Mouse (Mus musculus): ENCODE data around the gene Adamtsl2.

Adamtsl2 gene

DNA sequence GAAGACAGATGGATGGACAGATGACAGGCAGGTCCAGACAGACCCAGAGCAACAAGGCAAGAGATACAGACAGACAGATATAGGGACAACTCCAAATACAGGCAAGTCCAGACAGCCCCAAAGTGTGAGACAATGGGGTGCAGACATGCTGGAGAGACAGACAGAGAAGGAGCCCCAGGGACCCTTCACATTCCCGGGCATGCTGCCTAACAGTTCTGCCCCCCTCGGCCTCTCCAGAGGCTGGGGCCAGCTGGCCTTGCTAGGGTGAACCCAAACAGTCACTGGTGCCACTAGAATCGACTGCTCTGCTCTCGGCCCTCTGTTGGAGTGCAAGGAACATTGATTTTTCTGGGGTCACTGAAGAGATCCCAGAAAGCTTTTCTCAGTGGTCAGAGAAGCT is 39.3 kb downstream of the Adamtsl2 start:
- no peak for DNase-seq (ENCODE audit: low spot score in 2 of 2)

GRCm38 (mm10) chr2:27119766-27120165 is 40.6 kb downstream of the Adamtsl2 start:
- DNase-seq (ENCODE audit: low spot score in 2 of 2) = no peak

DNA sequence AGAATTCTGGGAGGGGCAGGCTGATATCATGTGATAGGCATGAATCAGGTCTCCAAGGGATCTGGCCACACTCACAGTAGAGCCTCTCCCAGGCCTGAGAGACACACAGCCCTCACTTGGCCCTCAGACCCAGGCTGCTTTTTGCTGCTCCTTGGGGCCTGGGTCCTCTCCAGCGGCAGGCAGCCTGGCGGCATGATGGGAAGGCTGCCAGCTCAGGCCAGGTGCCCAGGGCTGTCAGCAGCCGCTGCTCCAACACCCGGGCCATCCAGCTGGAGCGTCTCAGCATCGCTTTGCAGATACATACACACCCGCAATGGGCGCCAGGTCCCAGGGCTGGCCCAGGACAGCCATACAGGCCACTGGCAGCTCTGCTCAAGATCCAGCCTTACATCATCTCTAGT is 41.1 kb downstream of the Adamtsl2 start:
- DNase-seq (ENCODE audit: low spot score in 2 of 2) = peak; percentile 72

DNA sequence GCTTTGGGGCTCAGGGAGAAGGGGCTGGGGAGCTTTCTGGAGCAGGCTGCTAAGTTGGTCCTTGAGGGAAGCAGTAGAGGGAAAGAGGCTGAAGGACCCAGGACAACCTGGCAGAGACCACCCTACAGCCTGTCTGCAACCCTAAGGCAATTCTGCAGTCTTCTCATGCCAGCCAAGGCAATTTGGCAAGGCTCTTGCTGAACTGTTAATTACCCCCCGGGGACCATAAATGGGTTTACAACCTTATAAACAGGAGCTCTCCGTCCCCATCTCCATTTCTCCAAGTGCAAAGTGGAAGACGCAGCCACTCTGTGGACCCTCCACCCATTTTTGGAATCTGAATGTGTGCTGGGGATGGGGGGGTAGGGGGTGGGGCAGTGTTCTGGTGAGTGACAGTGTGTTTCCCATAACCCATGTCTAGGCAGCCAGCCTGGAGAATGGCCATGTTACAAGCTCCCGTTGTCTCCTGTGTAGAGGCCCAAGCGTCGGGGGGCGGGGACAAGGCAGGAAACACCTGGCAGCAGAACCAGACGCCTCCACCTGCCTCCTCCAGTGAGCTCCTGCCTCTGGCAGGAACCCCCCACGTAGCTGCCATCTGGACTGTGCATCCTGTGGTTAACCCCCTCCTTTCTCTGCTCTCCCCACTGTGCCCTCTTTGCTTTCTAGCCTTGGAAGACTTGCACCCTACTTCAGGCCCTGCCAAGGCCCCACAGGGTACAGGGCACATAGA is 42.6 kb downstream of the Adamtsl2 start:
- DNase-seq (ENCODE audit: low spot score in 2 of 2) = peak in 1 of 2 experiments; percentile 52

GRCm38 (mm10) chr2:27122578-27122977 is 43.4 kb downstream of the Adamtsl2 start:
- DNase-seq (ENCODE audit: low spot score in 2 of 2) = no peak

DNA sequence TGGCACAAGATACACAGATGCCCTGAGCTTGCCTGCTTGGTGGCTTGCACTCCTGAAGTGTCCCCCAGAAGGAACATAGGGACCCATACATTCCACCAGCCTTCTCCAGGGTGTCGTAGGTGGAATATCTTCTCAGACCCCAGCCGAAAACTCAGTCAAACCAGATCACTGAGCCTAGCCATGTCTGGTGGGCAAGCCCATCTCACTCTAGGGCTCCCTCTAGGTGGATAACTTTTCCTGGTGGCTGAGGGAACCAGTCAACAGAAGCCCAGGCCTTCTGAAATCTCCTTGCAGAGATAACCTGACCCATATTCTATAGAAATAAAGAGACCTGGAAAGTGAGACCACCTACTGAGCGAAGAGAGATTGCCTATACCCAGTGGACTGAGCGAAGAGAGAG is 43.9 kb downstream of the Adamtsl2 start:
- DNase-seq (ENCODE audit: low spot score in 2 of 2) = no peak

DNA sequence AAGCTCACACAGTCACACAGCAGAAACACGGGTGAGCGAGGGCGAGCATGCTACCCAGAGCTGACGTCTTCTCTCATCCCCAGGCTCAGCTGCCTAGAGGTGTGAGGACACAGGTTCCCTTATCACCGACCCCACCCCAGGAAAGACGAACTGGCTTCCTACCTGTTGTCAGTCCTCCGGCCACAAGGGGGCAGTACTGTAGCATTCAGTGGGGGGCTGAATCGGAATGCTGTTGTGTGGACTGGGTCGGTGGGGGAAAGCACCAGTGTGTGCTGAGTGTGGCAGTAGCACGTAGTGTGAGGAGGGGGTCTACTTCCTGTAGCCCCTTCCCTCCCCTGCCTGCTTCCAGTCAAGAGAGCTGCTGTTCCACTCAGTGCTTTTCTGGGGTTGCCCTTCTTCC is 46.8 kb downstream of the Adamtsl2 start:
- no peak for DNase-seq (ENCODE audit: low spot score in 2 of 2)

GRCm38 (mm10) chr2:27126496-27126895 is 47.3 kb downstream of the Adamtsl2 start:
- no peak for DNase-seq (ENCODE audit: low spot score in 2 of 2)

- no peak for DNase-seq (ENCODE audit: low spot score in 2 of 2)
These were observed 49.8 kb downstream of the Adamtsl2 start for GRCm38 (mm10) chr2:27128990-27129389.

GRCm38 (mm10) chr2:27135935-27136334 is 56.8 kb downstream of the Adamtsl2 start:
- DNase-seq (ENCODE audit: low spot score in 2 of 2) = no peak

GRCm38 (mm10) chr2:27136336-27136735 is 57.2 kb downstream of the Adamtsl2 start:
- DNase-seq (ENCODE audit: low spot score in 2 of 2) = no peak

GRCm38 (mm10) chr2:27136789-27137188 is 57.6 kb downstream of the Adamtsl2 start:
- no peak for DNase-seq (ENCODE audit: low spot score in 2 of 2)

DNA sequence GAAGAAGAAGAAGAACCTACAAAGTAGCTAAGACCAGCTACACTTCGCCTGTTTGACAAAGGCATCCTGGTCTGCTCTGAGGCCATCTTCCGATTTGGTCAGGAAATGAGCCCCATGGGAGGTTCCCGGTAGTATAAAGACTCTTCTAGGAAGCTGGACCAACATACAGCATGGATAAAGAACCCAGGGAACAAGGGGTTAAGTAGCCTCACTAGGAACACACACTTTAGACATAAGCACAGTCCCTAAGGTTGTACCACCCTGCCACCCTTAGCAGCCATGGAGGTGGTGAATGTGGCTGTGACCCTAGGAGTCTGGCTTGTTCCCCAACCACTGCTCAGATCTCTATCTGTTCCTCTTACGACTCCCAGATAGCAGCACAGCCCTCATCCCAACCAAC is 59.2 kb downstream of the Adamtsl2 start:
- DNase-seq (ENCODE audit: low spot score in 2 of 2) = no peak

DNA sequence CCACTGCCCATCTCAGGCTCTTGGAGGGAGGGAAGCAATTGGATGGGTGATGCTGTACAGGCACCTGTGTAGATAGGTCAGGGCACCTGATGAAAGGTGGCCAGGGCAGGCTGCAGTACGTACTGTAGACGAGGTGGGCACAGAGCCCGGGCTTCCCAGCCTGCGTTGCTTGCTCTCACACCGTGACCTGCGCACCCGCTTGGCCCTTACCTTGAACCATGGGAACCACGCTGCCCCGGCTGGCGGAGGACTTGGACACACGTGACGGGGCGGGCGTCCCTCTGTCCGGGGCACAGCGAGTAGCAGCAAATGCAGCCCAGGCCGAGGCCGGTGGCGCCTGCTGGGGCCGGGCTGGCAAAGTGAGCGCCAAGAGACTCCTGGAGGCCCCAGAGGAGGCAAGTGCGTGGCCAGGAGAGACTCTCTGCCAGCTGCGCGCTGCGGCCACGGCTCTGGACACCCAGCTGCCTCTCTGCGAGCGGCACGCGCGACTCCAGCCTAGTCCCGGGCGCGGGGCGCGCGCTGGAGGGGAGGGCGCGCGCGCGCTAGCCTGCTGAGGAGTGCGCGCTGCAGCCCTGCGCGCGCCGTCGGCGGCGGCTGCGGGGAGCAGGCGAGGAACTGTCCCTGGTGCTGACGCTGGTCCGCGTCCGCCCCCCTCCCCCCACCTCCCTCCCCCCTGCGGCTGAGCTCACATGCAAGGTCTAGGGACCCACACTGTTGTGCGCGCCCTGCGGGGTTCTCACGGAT is 62.9 kb downstream of the Adamtsl2 start, which contains the start of gene Fam163b:
Gene Fam163b (minus strand): TSS at position 542 of the 744 bp plus-strand sequence.
- peak; percentile 69 to 70 for DNase-seq (ENCODE audit: low spot score in 2 of 2)

- peak; percentile 67 to 78 for DNase-seq (ENCODE audit: low spot score in 2 of 2)
These were observed 65.8 kb downstream of the Adamtsl2 start for GRCm38 (mm10) chr2:27144957-27145356.

DNA sequence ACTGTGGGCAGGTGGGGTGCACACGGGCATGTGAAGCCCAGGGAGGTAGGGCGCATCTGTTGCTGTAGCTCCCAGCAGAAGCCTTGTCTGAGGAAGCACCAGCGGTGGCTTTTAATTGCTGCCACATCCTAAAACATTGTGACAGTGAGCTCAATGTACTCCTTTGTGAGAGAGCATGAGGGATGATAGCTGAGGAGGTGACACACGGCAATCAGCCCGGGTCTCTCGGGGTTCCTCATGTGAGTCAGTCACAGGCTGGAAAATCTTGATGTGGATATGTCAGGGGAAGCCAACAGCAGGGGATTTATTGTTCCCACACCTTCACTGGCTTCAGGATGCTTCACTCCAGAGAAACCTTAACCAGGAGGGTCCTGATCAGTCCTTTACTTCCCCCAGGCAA is 67.7 kb downstream of the Adamtsl2 start:
- DNase-seq (ENCODE audit: low spot score in 2 of 2) = peak in 1 of 2 experiments; percentile 24

- DNase-seq (ENCODE audit: low spot score in 2 of 2) = peak; percentile 47 to 55
These were observed 70.3 kb downstream of the Adamtsl2 start for GRCm38 (mm10) chr2:27149457-27149856.

DNA sequence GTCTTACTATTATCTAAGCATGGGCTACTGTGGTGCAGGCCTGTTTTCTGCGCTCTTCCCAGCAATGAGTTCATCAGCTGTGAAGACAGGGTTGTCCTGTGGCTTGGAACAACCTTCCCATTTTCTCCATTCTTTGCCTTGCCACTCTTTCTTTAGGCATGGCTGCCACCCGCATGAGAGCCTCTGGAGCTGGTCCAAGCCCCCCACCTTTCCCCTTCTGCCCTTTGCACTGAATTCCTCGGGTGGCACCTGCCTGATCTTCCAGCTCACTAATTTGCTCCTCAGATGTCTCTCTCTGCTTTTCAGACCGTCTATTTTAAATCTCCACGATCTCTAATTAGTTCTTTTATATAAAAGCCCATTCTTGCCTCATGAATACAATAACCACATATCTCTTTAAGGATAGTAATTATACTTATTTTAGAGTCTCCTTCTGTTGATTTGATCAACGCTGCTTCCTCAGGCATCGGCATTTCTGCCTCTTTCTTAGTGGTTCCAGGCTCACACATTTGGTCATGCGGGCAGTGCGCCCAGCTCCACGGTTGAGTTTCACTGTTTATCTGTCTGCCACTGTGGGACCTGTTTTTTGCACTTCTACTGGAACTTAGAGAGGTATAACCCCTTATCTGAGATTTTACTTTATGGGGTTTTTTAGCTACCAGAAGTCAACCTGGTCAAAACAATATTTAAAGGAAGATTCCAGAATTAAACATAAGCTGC is 75.4 kb downstream of the Adamtsl2 start:
- peak; percentile 52 to 64 for DNase-seq (ENCODE audit: low spot score in 2 of 2)

DNA sequence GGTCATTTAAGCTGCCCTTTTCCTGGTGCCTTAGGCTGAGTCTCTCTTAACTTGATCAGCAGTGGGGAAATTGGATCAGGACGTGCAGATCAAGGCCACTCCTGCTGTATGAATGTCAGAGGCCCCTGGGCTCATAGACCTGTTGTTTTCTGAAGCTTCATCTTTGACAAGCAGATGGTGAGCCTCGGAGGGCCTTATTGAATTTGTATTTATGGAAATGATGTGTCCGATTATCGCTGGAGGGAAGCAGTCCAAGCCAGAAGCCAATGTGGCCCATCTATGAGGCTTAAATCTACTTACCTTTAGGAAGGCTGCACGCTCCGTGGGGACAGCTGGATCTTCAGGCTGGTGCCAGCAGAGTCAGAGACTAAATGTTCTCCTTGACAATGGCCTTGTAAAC is 77.4 kb downstream of the Adamtsl2 start:
- DNase-seq (ENCODE audit: low spot score in 2 of 2) = peak in 1 of 2 experiments; percentile 23
